Mouse (Mus musculus) stomach, postnatal 0 days (tissue): ENCODE measurements at regions not wholly inside any gene's neighbourhood (a gene's known extent, or its start where the extent isn't known, plus 50 kb on each side); places are given as distances from the start of the nearest gene placed in this dataset.

Experiments
- CTCF ChIP-seq: IDR thresholded peaks from 2 replicates; pipeline ENCODE4 v1.5.1; 2016; ENCODE audit warnings: antibody characterized with exemption, low read depth, mild to moderate bottlenecking, moderate library complexity
- EP300 ChIP-seq: optimal IDR thresholded peaks from 2 replicates; pipeline ENCODE3; 2016; ENCODE audit warnings: antibody characterized with exemption

DNA sequence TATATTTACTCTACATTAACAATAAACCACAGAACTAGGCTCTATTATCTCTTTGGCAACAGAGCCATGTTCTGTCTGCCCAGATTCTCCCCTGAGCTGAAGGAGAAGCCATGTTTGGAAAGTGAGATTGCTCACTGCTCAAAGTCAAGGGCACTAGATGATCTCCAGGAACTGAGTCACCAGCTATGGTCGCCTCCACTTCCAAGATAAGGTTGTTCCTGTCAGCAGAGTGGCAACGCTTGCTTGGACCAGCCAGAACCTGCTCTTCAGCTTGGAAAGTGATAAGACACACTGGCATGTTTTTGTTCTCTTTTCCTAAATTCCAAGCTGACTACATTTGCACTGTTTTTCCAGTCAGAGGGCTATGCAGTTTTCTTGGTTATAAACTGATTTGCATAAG is 175.6 kb upstream of the Frmd6 start:
- TF ChIP-seq CTCF (no peak), EP300 (no peak)
